Mouse (Mus musculus) ovary, postnatal 14 days (tissue): ENCODE results near the gene Cyb5r4.
"Not testable (repeated sequence)": the region's sequence is repeated elsewhere in the genome, so short reads cannot be mapped to it uniquely, and the experiment has no call there.

ENCODE experiments used
- DNase-seq: peaks from one replicate; pipeline ENCODE4 v3.0.0; 2022; ENCODE audit warnings: low spot score

The Cyb5r4 gene

GRCm38 (mm10) chr9:87021778-87022523 lies at the start of gene Cyb5r4:
Cyb5r4 (plus strand) TSS chr9:87022014.
- DNase-seq = peak; percentile 95

- not testable (repeated sequence) for DNase-seq
Measured at GRCm38 (mm10) chr9:86972471-86972870, 49.3 kb upstream of the Cyb5r4 start.

GRCm38 (mm10) chr9:86973562-86973961 lies 48.3 kb upstream of the Cyb5r4 start:
- no peak for DNase-seq

GRCm38 (mm10) chr9:86976896-86977295 lies 44.9 kb upstream of the Cyb5r4 start:
- no peak for DNase-seq

- no peak for DNase-seq
Measured at GRCm38 (mm10) chr9:86978257-86978907, 43.4 kb upstream of the Cyb5r4 start.

- DNase-seq = no peak
Measured at GRCm38 (mm10) chr9:86980048-86980447, 41.8 kb upstream of the Cyb5r4 start.

GRCm38 (mm10) chr9:86980942-86981341 lies 40.9 kb upstream of the Cyb5r4 start:
- no peak for DNase-seq

GRCm38 (mm10) chr9:86981551-86981950 lies 40.3 kb upstream of the Cyb5r4 start:
- no peak for DNase-seq

GRCm38 (mm10) chr9:86984583-86984982 lies 37.2 kb upstream of the Cyb5r4 start:
- DNase-seq = no peak

- no peak for DNase-seq
Measured at GRCm38 (mm10) chr9:86985105-86985504, 36.7 kb upstream of the Cyb5r4 start.

- no peak for DNase-seq
Measured at GRCm38 (mm10) chr9:86986703-86987296, 35.0 kb upstream of the Cyb5r4 start.

- no peak for DNase-seq
Measured at GRCm38 (mm10) chr9:86989822-86990221, 32.0 kb upstream of the Cyb5r4 start.

GRCm38 (mm10) chr9:86991758-86992157 lies 30.1 kb upstream of the Cyb5r4 start:
- no peak for DNase-seq

GRCm38 (mm10) chr9:86997046-86997691 lies 24.6 kb upstream of the Cyb5r4 start:
- no peak for DNase-seq

GRCm38 (mm10) chr9:86999956-87000582 lies 21.7 kb upstream of the Cyb5r4 start:
- DNase-seq = no peak

- DNase-seq = no peak
Measured at GRCm38 (mm10) chr9:87004701-87005434, 16.9 kb upstream of the Cyb5r4 start.

GRCm38 (mm10) chr9:87005435-87005779 lies 16.4 kb upstream of the Cyb5r4 start:
- no peak for DNase-seq

- DNase-seq = no peak
Measured at GRCm38 (mm10) chr9:87008507-87008906, 13.3 kb upstream of the Cyb5r4 start.

GRCm38 (mm10) chr9:87008919-87009318 lies 12.9 kb upstream of the Cyb5r4 start:
- no peak for DNase-seq

GRCm38 (mm10) chr9:87015288-87015937 lies 6.4 kb upstream of the Cyb5r4 start, which contains the start of gene Ripply2:
Ripply2 (plus strand) TSS chr9:87015537.
- DNase-seq = no peak

- no peak for DNase-seq
Measured at GRCm38 (mm10) chr9:87015938-87016294, 5.9 kb upstream of the Cyb5r4 start.
